Mouse (Mus musculus): ENCODE results near the gene Rnf180.

- no peak for TF ChIP-seq CTCF (IDR thresholded peaks at IDR 0.05; ENCODE audit: borderline replicate concordance, insufficient read depth, low read depth, low read length)
- no peak for TF ChIP-seq POLR2A (IDR thresholded peaks at IDR 0.05; ENCODE audit: borderline replicate concordance, insufficient read depth, low read length)
These were observed 21.4 kb upstream of the Rnf180 start for GRCm38 (mm10) chr13:105316009-105316408.
